Mouse (Mus musculus): ENCODE data around the gene Pip4p1.

DNA sequence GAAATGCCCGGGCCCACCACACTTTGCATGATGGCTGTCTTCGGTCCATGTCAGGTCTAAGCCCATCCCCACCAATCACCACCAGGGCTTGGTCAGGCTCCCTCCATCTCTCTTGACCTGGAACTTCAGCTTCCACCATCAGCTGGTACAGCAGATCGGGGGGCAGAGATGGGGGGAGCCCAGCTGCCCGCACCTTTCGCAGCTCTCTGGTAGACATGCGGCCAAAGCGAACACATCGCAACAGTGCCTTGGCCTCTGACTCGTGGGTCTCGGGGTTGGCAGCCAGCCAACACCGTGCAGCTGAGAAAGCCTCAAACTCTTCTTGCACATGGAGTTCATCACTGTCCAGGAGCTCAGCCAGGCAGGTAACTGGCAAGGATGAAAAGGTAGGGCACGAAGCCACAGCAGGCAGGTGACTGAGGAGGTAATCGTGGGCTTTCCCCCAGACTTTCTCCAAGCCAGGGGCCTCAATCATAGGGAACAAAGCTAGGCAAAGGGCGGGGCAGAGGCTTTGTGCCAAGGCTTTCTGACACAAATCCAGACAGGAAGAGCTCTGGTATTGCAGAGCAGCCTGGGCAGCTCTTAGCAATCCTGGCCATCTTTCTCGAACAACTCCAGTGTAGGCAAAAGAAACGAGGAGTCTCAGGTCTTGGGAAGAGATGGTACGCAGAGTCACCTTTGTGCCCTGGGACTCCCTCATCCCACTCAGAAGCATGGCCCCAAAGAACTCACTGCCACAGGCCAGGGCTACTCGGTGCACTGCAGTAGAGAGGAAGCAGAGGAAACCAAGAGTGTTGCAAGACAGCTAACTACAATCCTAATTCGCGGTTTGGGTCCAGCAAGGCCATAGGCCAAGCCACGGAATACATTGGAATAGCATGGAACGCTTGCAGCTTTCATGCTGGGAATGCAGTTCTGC is 37.9 kb downstream of the Pip4p1 start:
- TF ChIP-seq POLR2A (IDR thresholded peaks at IDR 0.05; ENCODE audit: insufficient read depth, low read length) = no peak
- TF ChIP-seq CTCF (IDR thresholded peaks at IDR 0.05; ENCODE audit: low read depth, low read length) = no peak
